Mouse (Mus musculus) hindbrain, embryonic 14.5 days (tissue): ENCODE measurements at regions not wholly inside any gene's neighbourhood (a gene's known extent, or its start where the extent isn't known, plus 50 kb on each side); places are given as distances from the start of the nearest gene placed in this dataset.

Experiments
- ATAC-seq: fragments of 200-750 bp; cut with Nextera tagmentation; 2 replicates; pipeline ENCODE4 v1.8.0; 2017; ENCODE audit warnings: moderate number of reproducible peaks, mild to moderate bottlenecking, moderate TSS enrichment, moderate library complexity; ENCODE audit not compliant: low FRiP score
- DNase-seq: peaks from one replicate; pipeline ENCODE4 v3.0.0-alpha.2; 2015; ENCODE audit warnings: low spot score
- H3K27ac ChIP-seq: fragments of 300-500 bp; sonication (generic); 2 replicates; pipeline ENCODE4 v1.5.1; 2014; ENCODE audit warnings: mild to moderate bottlenecking, moderate library complexity
- H3K27me3 ChIP-seq: fragments of 300-500 bp; sonication (generic); 2 replicates; pipeline ENCODE4 v1.6.1; 2014; ENCODE audit warnings: mild to moderate bottlenecking, low read length, mixed read lengths; ENCODE audit not compliant: control insufficient read depth, insufficient read depth
- H3K36me3 ChIP-seq: fragments of 300-500 bp; sonication (generic); replicated peaks from 2 replicates; pipeline ENCODE4 v1.6.1; 2014; ENCODE audit not compliant: control insufficient read depth, insufficient read depth
- H3K4me1 ChIP-seq: fragments of 300-500 bp; sonication (generic); replicated peaks from 2 replicates; pipeline ENCODE4 v1.6.1; 2014; ENCODE audit warnings: antibody characterized with exemption, low read length, mixed read lengths; ENCODE audit not compliant: control insufficient read depth, insufficient read depth
- H3K4me2 ChIP-seq: fragments of 300-500 bp; sonication (generic); replicated peaks from 2 replicates; pipeline ENCODE4 v1.6.1; 2014; ENCODE audit warnings: mild to moderate bottlenecking, moderate library complexity
- H3K4me3 ChIP-seq: fragments of 300-500 bp; sonication (generic); replicated peaks from 2 replicates; pipeline ENCODE4 v1.5.1; 2014; ENCODE audit warnings: mild to moderate bottlenecking, low read length
- H3K9ac ChIP-seq: fragments of 300-500 bp; sonication (generic); 2 replicates; pipeline ENCODE4 v1.6.1; 2014
- H3K9me3 ChIP-seq: fragments of 300-500 bp; sonication (generic); 2 replicates; pipeline ENCODE4 v1.6.1; 2016; ENCODE audit warnings: low read length; ENCODE audit not compliant: control insufficient read depth
- WGBS: fragments of 180-500 bp; shearing (Covaris S2); extraction: QIAGEN DNeasy Blood & Tissue Kit; methylation state at CpG from one replicate; pipeline ENCODE4 v1.1.7; 2014; 5-methylcytosine and 5-hydroxymethylcytosine counted together

DNA sequence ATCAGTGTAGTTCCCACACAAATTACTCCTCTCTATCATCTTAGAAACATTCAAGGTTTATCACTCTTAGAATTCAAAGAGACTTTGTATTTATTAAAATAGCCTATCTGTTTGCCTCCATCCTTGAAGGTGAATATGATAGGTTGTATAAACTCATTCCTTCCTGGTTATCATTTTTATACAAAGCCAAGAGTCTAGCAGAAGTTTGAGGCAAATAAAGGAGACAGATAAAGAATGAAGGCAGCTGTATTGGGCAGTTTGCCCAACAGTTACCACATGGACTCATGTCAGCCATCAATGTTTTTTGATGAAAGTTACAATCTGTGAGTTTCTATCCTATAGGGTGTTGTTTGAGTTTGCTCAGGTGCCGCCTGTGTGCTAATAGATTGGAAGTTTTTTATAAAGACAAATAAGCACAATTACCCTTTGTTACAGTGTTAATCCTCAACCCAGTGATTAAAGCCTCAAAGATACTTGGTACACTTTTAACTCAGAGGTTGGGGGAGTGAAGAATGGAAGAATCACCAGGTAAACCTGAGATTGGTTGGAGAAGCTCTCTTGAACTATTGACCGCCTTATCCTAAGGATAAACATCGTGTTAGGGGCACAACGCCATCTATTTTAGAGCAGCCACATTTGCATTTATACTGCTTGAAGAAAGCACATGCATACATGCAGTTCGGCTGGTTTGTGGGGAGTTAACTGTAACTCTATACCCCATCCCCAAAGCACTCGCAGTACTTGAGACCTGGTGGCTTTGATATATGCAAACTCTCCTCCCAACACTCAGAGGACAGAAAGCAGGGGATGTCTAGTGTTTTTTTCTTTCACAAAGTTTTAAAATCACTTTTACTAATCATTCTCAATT is 175.6 kb upstream of the Gm11114 start:
- H3K9me3 ChIP-seq: no peaks in the 10 kb centered on the region
- no peak overlapping the region for H3K27ac ChIP-seq
- H3K4me1 ChIP-seq: no peaks in the 10 kb centered on the region
- H3K4me2 ChIP-seq: no peak overlapping the region
- no peaks in the 10 kb centered on the region for H3K36me3 ChIP-seq
- DNase-seq (no peak), ATAC-seq (no peak)
- no peak overlapping the region for H3K9ac ChIP-seq
- no peak overlapping the region for H3K4me3 ChIP-seq
- H3K27me3 ChIP-seq: no peaks in the 10 kb centered on the region
- WGBS: 89% methylated on average over 6 of the region's 6 CpGs

DNA sequence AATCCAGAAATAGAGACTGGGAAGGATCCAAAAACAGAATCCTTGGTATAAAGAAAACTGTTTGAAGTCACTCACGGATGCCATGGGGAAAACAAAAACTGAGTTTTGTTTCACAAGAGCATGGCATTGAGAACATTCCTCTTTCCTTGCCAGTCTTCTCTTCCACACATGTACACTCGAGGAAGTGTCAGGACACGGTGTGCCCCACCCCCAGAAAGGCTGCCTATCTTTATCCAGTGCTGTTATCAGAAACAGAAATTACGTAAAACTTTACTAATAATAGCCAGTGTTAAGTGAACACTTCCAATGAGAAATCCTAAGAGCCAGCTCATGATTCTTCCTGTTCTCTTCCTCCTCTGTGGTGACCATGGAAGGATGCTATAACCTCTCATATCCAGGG is 172.7 kb upstream of the Gm11114 start:
- Histone ChIP-seq H3K4me3 (no peak overlapping the region), H3K36me3 (no peaks in the 10 kb centered on the region), H3K4me1 (no peaks in the 10 kb centered on the region), H3K9me3 (no peaks in the 10 kb centered on the region), H3K9ac (no peak overlapping the region), H3K27me3 (no peaks in the 10 kb centered on the region), H3K4me2 (no peak overlapping the region), H3K27ac (no peak overlapping the region)
- DNase-seq: no peak
- WGBS: 84% methylated on average over 4 of the region's 4 CpGs
- no peak for ATAC-seq

DNA sequence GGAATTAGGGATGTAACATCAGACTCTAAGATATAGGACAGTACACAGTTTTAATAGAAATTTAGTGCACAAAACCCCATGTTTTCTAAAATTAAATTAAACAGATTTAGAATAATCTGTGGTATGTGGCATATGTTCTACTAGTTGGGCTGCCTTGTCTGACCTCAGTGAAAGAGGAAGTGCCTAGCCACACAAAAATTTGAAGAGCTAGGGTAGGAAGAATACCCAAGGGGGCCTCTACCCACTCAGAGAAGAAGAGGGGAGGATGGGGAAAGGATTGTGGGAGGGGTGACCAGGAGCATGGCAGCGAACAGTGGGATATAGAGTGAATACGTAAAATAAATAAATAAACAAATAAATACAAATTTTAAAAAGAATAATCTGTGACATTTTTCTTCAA is 168.2 kb upstream of the Gm11114 start:
- ATAC-seq (no peak), DNase-seq (no peak)
- Histone ChIP-seq H3K4me2 (no peak overlapping the region), H3K9ac (no peak overlapping the region), H3K9me3 (no peaks in the 10 kb centered on the region), H3K27me3 (no peaks in the 10 kb centered on the region), H3K4me1 (no peaks in the 10 kb centered on the region), H3K36me3 (no peaks in the 10 kb centered on the region), H3K27ac (no peak overlapping the region), H3K4me3 (no peak overlapping the region)
- WGBS: 94% methylated on average over 2 of the region's 2 CpGs

DNA sequence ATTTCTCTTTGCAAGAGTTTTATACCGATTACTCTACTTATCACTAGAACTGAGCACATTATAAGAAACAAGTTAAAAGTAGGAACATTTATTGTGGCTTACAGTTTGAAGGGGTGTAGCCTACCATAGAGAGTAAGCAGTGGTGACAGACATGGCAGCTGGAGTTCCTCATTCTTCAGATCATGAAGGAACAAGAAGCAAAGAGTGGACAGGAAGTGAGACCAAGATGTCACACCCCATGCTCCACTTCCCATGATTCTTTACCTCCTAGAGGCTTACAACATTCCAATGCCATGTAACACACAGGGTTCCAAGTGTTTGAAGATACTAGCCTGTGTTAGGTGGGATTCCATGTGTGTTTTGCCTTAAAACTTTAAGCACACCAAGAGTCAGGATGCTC is 146.9 kb upstream of the Gm11114 start:
- no peaks in the 10 kb centered on the region for H3K27me3 ChIP-seq
- no peaks in the 10 kb centered on the region for H3K36me3 ChIP-seq
- WGBS: 100% methylated on average over 1 of the region's 1 CpGs
- no peak overlapping the region for H3K27ac ChIP-seq
- no peak overlapping the region for H3K4me3 ChIP-seq
- no peaks in the 10 kb centered on the region for H3K9me3 ChIP-seq
- ATAC-seq (no peak), DNase-seq (no peak)
- H3K4me1 ChIP-seq: no peaks in the 10 kb centered on the region
- H3K9ac ChIP-seq: no peak overlapping the region
- H3K4me2 ChIP-seq: no peak overlapping the region

DNA sequence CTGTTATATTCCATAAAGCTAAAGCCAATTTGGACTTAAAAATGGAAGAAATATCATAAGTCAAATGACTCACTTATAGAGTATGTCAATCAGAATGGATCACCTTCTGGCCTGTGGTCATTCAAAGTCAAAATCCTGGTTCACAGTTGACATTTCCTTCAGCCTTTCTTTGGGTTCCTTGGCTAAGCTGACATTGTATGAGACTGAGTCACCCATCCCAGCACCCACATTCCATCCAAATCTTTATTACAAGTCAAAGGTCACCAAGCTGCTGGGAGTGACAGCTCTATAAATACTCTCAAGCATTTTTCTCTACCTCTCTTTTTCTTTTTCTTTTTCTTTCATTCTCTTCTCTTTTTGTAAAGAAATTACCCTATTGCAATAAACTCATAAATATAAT is 145.3 kb upstream of the Gm11114 start:
- no peak overlapping the region for H3K27ac ChIP-seq
- ATAC-seq: no peak
- no peak overlapping the region for H3K4me3 ChIP-seq
- no peaks in the 10 kb centered on the region for H3K36me3 ChIP-seq
- H3K4me2 ChIP-seq: no peak overlapping the region
- H3K27me3 ChIP-seq: no peaks in the 10 kb centered on the region
- DNase-seq: no peak
- H3K9ac ChIP-seq: no peak overlapping the region
- no peaks in the 10 kb centered on the region for H3K4me1 ChIP-seq
- H3K9me3 ChIP-seq: no peaks in the 10 kb centered on the region

DNA sequence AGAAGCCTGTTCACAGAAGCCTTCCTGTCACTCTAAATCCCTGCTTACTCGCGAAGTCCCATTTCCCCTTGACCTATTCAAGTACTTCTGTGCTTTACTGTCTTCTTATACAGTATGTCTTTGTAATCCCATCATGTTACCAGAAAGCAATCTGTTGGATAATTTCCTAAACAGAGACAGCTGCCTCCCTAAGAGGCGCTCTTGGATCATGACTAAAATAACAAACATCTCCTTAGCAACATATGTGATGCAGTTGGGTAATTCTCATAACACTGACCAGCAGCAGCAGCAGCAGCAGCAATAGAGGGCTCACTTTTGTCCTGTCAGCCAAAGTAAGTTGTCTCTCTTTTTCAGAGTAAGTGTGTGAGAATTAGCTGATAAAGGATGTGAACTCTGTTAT is 138.1 kb upstream of the Gm11114 start:
- Histone ChIP-seq H3K27ac (no peak overlapping the region), H3K9me3 (no peaks in the 10 kb centered on the region), H3K4me1 (no peaks in the 10 kb centered on the region), H3K4me3 (no peak overlapping the region), H3K9ac (no peak overlapping the region), H3K36me3 (no peaks in the 10 kb centered on the region), H3K4me2 (no peak overlapping the region), H3K27me3 (no peaks in the 10 kb centered on the region)
- 50% methylated on average over 3 of the region's 3 CpGs for WGBS
- DNase-seq (peak; percentile 25), ATAC-seq (peak; percentile 57; the same call in 1 of the 2 replicates)

DNA sequence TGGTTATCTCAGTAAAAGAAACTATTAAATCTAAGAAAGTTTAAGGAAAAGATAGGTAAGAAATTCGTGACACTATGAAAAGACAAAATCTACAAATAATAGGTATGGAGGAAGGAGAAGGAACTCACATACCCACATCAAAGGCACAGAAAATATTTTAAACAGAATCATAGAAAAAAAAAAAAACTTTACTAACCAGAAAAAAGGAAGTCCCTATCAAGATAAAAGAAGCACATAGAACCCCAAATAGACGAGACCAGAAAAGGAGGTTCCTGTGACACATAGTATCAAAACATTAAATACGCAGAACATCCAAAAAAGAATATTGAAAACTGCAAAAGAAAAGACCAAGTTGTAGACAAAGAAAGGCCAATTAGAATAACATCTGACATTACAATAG is 111.4 kb upstream of the Gm11114 start:
- DNase-seq (no peak), ATAC-seq (no peak)
- no peak overlapping the region for H3K4me2 ChIP-seq
- no peak overlapping the region for H3K27ac ChIP-seq
- H3K4me3 ChIP-seq: no peak overlapping the region
- no peak overlapping the region for H3K9ac ChIP-seq
- 81% methylated on average over 3 of the region's 3 CpGs for WGBS
- no peaks in the 10 kb centered on the region for H3K36me3 ChIP-seq
- H3K27me3 ChIP-seq: no peaks in the 10 kb centered on the region
- no peaks in the 10 kb centered on the region for H3K9me3 ChIP-seq
- H3K4me1 ChIP-seq: no peaks in the 10 kb centered on the region

DNA sequence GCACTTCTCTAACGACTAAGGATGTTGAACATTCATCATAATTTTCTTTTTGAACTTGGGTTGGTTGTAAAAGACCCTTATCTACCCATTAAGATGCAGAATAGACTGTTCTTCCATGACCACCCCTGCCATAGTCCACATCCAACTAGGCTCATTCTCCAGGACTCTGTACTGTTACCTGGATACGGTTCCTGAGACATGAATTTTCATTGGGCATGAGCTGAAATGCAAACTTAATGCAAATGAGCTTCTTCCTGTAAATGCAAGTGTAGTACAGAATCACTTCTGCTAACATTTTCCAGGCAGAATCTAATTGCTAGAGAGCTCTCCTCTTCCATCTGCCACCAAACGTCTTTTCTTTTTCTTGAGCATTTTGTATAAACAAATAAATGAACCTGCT is 87.7 kb upstream of the Gm11114 start:
- Histone ChIP-seq H3K9me3 (no peaks in the 10 kb centered on the region), H3K4me3 (no peak overlapping the region), H3K27me3 (no peaks in the 10 kb centered on the region), H3K9ac (no peak overlapping the region), H3K4me2 (no peak overlapping the region), H3K27ac (no peak overlapping the region), H3K36me3 (no peaks in the 10 kb centered on the region), H3K4me1 (0 out of 2 replicates have a peak, but pooled peaks cover 3% of the 10 kb centered on the region)
- 60% methylated on average over 3 of the region's 3 CpGs for WGBS
- ATAC-seq: peak; percentile 57; the same call in 1 of the 2 replicates
- no peak for DNase-seq
